Mouse (Mus musculus): ENCODE measurements around the gene Adgra3.
A peak's percentile ranks its signal among the peaks of the same experiment; 100 is the strongest.

Adgra3 gene

GRCm38 (mm10) chr5:50031763-50032272 is 27.0 kb downstream of the Adgra3 start:
- DNase-seq: no peak

GRCm38 (mm10) chr5:50031288-50031687 is 27.5 kb downstream of the Adgra3 start:
- DNase-seq: no peak

GRCm38 (mm10) chr5:50029662-50030061 is 29.1 kb downstream of the Adgra3 start:
- no peak for DNase-seq

GRCm38 (mm10) chr5:50027561-50027960 is 31.2 kb downstream of the Adgra3 start:
- no peak for DNase-seq

- DNase-seq: no peak
Measured at GRCm38 (mm10) chr5:50027001-50027400, 31.8 kb downstream of the Adgra3 start.

- no peak for DNase-seq
Measured at GRCm38 (mm10) chr5:50026148-50026547, 32.7 kb downstream of the Adgra3 start.

GRCm38 (mm10) chr5:50024097-50024496 is 34.7 kb downstream of the Adgra3 start:
- no peak for DNase-seq

- DNase-seq: no peak
Measured at GRCm38 (mm10) chr5:50015987-50016587, 42.7 kb downstream of the Adgra3 start.

- DNase-seq: no peak
Measured at GRCm38 (mm10) chr5:50015147-50015697, 43.6 kb downstream of the Adgra3 start.

- DNase-seq: no peak
Measured at GRCm38 (mm10) chr5:50014658-50015057, 44.1 kb downstream of the Adgra3 start.

- no peak for DNase-seq
Measured at GRCm38 (mm10) chr5:50013965-50014364, 44.8 kb downstream of the Adgra3 start.

- no peak for DNase-seq
Measured at GRCm38 (mm10) chr5:50008841-50009240, 50.0 kb downstream of the Adgra3 start.

GRCm38 (mm10) chr5:50006915-50007658 is 51.7 kb downstream of the Adgra3 start:
- DNase-seq: no peak

- peak; percentile 3 for DNase-seq
Measured at GRCm38 (mm10) chr5:50002269-50002668, 56.5 kb downstream of the Adgra3 start.

- no peak for DNase-seq
Measured at GRCm38 (mm10) chr5:49999764-50000163, 59.0 kb downstream of the Adgra3 start.

- DNase-seq: no peak
Measured at GRCm38 (mm10) chr5:49997019-49997418, 61.8 kb downstream of the Adgra3 start.

GRCm38 (mm10) chr5:49996457-49996856 is 62.3 kb downstream of the Adgra3 start:
- no peak for DNase-seq

GRCm38 (mm10) chr5:49990737-49991323 is 68.0 kb downstream of the Adgra3 start:
- DNase-seq: no peak

- no peak for DNase-seq
Measured at GRCm38 (mm10) chr5:49988015-49988798, 70.6 kb downstream of the Adgra3 start.

- DNase-seq: no peak
Measured at GRCm38 (mm10) chr5:49980727-49981126, 78.1 kb downstream of the Adgra3 start.

GRCm38 (mm10) chr5:49979246-49979645 is 79.6 kb downstream of the Adgra3 start:
- no peak for DNase-seq

GRCm38 (mm10) chr5:49975971-49976370 is 82.8 kb downstream of the Adgra3 start:
- DNase-seq: peak; percentile 72

GRCm38 (mm10) chr5:49974211-49974610 is 84.6 kb downstream of the Adgra3 start:
- no peak for DNase-seq
